Mouse (Mus musculus) naive thymus-derived CD4-positive, alpha-beta T cell, adult 2 months (primary cell): ENCODE data around the gene Prkcg.

Experiments used
- DNase-seq: peaks from one replicate; pipeline ENCODE4 v3.0.0-alpha.2; 2011; ENCODE audit warnings: low read depth

Gene Prkcg

GRCm38 (mm10) chr7:3365547-3366279, 76.7 kb downstream of the Prkcg start:
- DNase-seq = no peak

- no peak for DNase-seq
Measured at GRCm38 (mm10) chr7:3366705-3367516, 77.9 kb downstream of the Prkcg start.

- no peak for DNase-seq
Measured at GRCm38 (mm10) chr7:3367569-3367968, 78.6 kb downstream of the Prkcg start.

- DNase-seq = no peak
Measured at GRCm38 (mm10) chr7:3368311-3368710, 79.3 kb downstream of the Prkcg start.

- no peak for DNase-seq
Measured at GRCm38 (mm10) chr7:3369189-3369588, 80.2 kb downstream of the Prkcg start.

GRCm38 (mm10) chr7:3370407-3370806, 81.4 kb downstream of the Prkcg start:
- no peak for DNase-seq

- DNase-seq = no peak
Measured at GRCm38 (mm10) chr7:3372376-3372775, 83.4 kb downstream of the Prkcg start.

GRCm38 (mm10) chr7:3373754-3374153, 84.8 kb downstream of the Prkcg start:
- DNase-seq = no peak

GRCm38 (mm10) chr7:3376831-3377230, 87.9 kb downstream of the Prkcg start:
- no peak for DNase-seq
